Mouse (Mus musculus): Measurements from ENCODE around the gene Zfp60.

The Zfp60 gene

DNA sequence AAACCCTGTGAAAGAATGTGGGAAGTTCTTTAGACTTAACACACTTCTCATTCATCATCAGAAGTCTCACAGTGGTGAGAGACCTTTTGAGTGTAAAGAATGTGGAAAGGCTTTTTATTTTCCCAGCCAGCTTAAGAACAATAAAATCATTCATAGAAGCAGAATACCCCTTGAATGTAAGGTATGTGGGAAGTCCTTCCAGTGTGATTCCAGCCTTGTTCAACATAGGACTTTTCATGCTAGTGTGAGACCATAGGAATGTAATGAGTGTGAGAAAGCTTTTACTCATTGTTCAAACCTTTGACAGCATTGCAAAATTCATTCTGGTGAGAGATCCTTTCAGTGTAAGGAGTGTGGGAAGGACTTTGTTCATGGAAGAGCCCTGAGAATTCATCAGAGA is 63.4 kb downstream of the Zfp60 start:
- no peak for DNase-seq

DNA sequence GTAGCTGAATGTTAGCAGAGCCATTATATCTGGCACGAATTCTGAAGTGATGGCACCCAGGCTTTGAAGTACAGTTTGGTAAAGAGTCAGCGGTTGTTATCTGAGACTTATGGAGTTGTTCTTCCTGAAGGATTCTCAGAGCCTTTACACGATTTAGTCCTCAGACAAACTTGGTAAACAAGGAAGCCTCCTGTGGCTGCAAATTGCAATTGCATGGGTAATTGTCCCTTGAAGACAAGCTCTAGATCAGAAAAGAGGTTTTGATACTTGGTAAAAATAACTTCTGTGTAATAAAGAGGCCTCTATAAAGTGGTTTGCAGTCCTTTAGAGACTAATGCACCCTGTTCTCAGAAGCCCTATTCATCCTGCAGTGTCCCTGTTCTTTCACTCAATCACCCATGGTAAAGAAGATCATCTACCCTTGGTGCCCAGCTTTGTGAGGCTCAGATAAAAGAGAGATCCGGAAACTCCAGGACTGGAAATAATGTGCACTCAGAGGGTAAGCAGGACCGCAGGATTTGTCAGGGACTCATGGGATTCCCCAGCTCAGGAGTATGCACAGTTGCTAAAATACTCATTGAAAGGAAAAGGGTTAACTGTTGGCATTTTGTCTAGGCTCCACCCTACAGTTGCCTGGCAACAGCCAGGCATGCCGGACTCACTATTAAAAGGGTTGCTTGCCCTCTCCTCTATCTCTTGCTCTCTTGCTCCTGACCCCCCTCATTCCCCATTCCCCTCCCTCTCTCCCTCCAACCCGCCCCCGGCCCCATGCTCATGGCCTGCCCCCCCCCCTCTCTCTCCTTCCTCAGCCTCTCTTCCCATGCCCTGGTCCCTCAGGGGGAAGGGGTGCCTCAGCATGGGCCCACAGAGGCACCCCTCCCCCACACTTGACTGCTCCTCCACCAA is 67.0 kb downstream of the Zfp60 start:
- peak; percentile 21 for DNase-seq

DNA sequence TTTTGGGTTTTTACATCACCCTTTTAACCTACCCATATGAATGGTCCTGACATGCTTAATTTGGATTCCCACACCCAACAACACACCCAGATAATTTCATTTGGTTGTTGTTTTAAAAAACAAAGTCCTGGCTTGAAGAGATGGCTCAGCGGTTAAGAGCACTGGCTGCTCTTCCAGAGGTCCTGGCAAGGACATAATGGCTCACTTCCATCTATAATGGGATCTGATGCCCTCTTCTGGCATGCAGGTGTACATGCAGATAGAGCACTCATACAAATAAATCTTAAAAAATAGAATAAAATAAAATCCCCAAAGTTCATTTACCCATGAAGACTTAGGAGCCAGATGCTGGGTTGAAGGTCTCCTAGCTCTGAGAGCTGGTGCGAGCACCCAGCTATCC is 69.9 kb downstream of the Zfp60 start:
- DNase-seq, result peak; percentile 14

- no peak for DNase-seq
These were observed 71.8 kb downstream of the Zfp60 start for GRCm38 (mm10) chr7:27802986-27803385.
